Mouse (Mus musculus) T-helper 1 cell (primary cell): ENCODE results near the gene Ambra1.

Experiments used
- in situ Hi-C: fragments of 300-600 bp; cut with MboI, MseI; formaldehyde crosslinking; loops from one replicate; pipeline ENCODE4 v1.15.1; 2025; ENCODE audit warnings: high pct_unique_total_duplicates

The Ambra1 gene

GRCm38 (mm10) chr2:91735221-91735620 lies 5.3 kb downstream of the Ambra1 start:
- in situ Hi-C loops = no loop called here

- in situ Hi-C loops = no loop called here
Measured at GRCm38 (mm10) chr2:91739586-91739985, 9.7 kb downstream of the Ambra1 start.

- in situ Hi-C loops = no loop called here
Measured at GRCm38 (mm10) chr2:91744686-91745085, 14.8 kb downstream of the Ambra1 start.

- in situ Hi-C loops = no loop called here
Measured at GRCm38 (mm10) chr2:91749811-91750261, 19.9 kb downstream of the Ambra1 start.

GRCm38 (mm10) chr2:91771921-91772705 lies 42.2 kb downstream of the Ambra1 start:
- in situ Hi-C loops = no loop called here

DNA sequence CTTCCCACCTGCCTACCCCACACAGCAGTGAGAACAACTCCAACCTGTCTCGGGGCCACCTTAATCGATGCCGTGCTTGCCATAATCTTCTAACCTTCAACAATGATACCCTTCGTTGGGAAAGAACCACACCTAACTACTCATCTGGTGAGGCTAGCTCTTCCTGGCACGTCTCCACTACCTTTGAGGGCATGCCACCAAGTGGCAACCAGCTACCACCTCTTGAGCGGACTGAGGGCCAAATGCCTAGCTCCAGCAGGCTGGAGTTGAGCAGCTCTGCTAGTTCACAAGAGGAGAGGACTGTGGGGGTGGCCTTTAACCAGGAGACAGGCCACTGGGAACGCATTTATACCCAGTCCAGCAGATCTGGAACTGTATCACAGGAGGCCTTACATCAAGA lies 43.4 kb downstream of the Ambra1 start:
- in situ Hi-C loops = no loop called here

DNA sequence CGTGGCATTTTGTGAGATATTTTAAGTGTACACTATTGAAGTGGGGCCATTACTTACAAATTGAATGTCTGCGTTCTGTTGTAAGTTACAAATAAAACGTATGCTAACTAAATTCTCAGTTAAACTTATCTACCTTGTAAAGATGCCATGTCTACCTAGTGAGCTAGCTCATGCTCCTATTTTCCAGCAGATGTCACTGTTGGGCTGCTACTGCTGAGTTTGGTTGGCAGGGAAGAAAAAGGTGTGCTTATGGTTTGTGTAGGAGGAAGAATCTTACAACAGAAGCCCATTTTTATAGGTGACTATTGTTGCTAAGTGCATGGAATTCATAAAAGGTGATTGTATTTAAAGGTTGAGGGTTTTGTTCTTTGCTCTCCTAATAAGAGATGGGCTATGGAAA lies 49.2 kb downstream of the Ambra1 start:
- in situ Hi-C loops = no loop called here

- in situ Hi-C loops = no loop called here
Measured at GRCm38 (mm10) chr2:91791621-91792020, 61.7 kb downstream of the Ambra1 start.

DNA sequence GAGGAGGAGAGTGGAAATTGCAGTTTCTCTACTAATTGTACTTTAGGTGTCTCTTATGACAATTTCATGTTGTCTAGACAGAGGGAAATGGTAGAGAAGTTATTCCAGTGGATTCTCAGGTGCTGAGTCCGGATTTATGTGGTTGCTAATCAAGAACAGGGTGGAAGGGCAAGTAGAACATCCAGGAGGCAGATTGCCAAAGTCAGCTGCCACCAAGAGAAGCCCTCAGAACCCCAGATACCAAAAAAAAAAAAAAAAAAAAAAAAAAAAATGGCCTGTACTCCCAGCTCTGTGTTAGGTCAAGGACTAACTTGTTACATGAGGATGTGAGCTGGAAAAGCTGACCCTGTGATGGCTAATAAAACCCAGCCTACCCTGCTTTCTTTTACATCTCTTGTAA lies 62.4 kb downstream of the Ambra1 start:
- in situ Hi-C loops = no loop called here

- in situ Hi-C loops = no loop called here
Measured at GRCm38 (mm10) chr2:91794466-91794865, 64.5 kb downstream of the Ambra1 start.

- in situ Hi-C loops = no loop called here
Measured at GRCm38 (mm10) chr2:91795091-91795490, 65.2 kb downstream of the Ambra1 start.

DNA sequence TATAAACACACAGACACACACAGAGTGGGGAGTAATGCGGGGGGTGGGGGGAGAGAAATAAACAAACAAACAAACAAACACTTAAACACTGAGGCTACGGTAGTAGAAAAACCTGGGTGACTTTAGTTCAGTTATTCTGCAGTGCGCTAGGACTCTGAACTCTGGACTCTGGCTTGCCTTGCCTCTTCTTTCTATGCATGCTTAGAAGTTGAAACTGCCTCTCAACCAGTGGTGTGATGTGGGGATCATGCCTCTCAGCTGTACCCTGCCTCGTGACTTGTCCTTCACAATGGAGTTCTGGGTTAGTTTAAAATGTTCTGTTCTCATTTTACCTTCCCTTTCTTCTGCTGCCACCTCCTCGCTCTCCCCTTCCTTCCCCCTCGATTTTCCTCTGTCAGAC lies 81.5 kb downstream of the Ambra1 start:
- in situ Hi-C loops = no loop called here

GRCm38 (mm10) chr2:91816741-91817140 lies 86.8 kb downstream of the Ambra1 start:
- in situ Hi-C loops = no loop called here

GRCm38 (mm10) chr2:91832227-91832626 lies 102.3 kb downstream of the Ambra1 start:
- in situ Hi-C loops = no loop called here

GRCm38 (mm10) chr2:91834272-91834671 lies 104.3 kb downstream of the Ambra1 start:
- in situ Hi-C loops = no loop called here

DNA sequence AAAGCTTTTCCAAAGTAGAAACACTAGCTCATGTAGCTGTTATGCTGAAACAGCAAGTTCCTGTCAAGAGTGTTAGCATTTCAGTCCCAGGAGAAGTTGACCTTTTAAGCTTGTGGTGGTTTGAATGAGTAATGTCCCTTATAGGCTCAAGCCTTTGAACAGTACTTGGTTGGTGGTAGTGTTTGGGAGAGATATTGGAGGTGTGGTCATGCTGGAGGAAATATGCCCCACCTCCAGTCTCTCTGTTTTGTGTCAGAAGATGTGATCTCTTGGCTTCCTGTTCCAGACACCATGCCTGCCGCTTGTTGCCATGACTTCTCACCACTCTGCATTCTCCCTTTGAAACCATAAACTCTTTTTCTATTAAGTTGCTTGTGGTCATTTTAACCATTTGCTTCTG lies 105.1 kb downstream of the Ambra1 start:
- in situ Hi-C loops = no loop called here

DNA sequence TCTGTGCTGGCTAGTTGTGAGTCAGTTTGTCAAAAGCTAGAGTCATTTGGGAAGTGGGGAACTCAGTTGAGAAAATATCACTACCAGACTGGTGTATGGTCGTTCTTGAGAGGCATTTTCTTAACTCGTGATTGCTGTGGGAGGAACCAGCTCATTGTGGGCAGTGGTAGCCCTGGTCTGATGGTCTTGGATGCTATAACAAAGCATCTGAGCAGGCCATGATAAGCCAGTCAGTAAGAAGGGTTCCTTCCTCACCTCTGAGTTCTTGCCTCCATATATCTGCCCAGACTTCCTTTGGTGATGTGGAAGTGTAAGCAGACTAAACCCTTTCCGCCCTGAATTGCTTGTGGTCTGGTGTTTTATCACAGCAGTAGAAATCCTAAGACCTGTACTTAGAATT lies 105.7 kb downstream of the Ambra1 start:
- in situ Hi-C loops = no loop called here

DNA sequence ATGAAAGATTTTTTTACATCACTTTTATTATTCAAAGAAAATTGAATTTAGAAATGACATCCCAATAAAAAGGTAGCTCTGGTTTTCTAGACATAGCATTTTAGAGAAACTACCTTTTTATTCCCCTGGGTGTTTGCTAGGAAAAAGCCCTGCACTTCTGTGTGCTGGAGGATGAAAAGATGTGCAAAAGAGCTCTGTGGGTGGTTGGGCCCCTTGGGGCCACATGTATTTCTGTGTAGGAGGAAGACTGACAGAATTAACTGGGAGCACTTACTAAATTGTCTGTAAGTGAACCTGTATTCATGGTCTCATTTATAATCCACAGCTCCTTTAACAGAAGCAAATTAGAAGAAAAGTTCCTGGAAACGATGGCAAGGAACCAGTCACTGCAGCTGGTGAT lies 114.2 kb downstream of the Ambra1 start:
- in situ Hi-C loops = no loop called here

DNA sequence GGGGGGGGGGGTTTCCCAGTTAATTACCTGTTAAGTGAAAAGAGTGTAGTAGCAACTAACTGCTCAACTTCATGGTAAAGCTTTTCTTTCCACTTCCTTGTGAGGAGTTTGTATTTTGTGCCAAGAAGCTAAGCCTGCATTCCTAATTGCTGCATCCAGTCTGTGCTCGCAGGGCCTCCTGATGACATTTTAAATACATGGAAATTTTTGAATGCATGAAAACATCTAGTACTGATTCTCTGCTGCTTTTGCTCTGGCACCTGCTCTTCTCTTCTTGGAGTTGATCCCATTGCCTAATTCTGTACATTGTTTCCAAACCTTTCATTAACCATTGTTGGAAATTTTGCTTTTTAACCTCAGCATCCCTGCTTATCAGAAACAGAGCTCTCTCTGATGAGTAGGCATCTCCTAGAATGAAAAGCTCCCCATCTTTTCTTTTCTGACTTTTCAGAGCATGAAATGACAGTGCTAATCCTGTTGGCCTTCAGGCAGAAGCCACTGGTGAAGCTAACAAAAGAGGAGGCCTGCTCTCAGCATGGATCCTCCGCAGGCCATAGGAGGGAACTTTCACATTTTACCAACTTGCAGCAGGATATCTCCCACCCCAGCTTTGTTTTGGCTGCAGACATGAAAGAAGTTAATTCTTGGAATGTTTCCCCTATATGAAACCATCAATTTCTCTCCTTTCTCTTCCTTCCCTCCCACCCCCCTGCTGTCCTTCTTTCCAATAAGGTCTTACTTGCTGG lies 122.7 kb downstream of the Ambra1 start:
- in situ Hi-C loops = no loop called here

GRCm38 (mm10) chr2:91854575-91854974 lies 124.6 kb downstream of the Ambra1 start:
- in situ Hi-C loops = no loop called here

GRCm38 (mm10) chr2:91856958-91857357 lies 127.0 kb downstream of the Ambra1 start:
- in situ Hi-C loops = no loop called here

DNA sequence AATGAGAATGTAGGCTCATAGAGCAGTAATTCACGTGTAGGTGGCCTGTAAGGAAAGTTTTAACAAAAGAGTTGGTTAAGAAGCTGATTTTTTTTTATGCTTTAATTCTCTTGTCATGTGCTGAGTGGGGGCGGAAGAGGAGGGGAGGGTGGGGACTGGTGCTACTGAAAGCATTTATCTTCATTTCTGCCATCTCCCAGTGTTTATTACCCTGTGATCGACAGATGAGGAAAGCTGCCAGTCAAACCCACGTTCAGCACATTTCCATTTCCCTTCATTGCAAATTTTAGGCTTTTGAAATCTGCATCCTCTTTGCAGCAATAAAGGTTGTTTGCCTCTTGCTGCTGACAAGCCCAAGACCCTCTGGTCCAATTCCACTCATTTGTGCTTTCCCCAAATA lies 129.5 kb downstream of the Ambra1 start:
- in situ Hi-C loops = no loop called here

DNA sequence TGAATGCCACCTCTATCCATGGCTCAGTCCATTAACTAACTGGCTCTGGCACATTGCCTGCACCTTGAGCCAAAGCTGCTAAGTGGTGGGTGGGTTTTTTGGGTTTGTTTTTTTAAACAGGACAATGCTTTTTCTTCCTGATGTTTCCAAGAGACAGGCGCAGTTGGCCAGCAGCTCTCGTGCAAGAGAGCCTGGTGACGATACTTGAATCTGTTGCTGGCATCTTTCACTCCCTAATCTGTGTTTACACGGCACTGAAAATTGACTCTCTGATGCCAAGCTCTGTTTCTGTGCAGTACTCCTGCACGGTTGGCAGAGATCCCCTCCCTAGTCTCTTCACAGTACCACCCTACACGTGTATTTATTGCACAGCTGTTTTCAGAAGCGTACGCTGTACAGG lies 140.8 kb downstream of the Ambra1 start:
- in situ Hi-C loops = no loop called here
